Mouse (Mus musculus) thymus, adult 2 months (tissue): ENCODE results near the gene Lrrc17. TPM values are rescaled to one million over a fixed set of nuclear protein-coding genes. Genes with fewer than 3 reads are reported as not detected.

ENCODE experiments used
- DNase-seq: peaks from one replicate; pipeline ENCODE4 v3.0.0; 2021
- H3K27ac ChIP-seq: fragments of 200-500 bp; 2 replicates; pipeline ENCODE4 v1.5.1; 2012; ENCODE audit warnings: low read length, control low read depth; ENCODE audit not compliant: control insufficient read depth, insufficient read depth
- H3K27me3 ChIP-seq: fragments of 200-500 bp; 2 replicates; pipeline ENCODE4 v1.6.1; 2012; ENCODE audit warnings: mild to moderate bottlenecking, low read length, moderate library complexity, mixed read lengths; ENCODE audit not compliant: control insufficient read depth, insufficient read depth
- H3K36me3 ChIP-seq: fragments of 200-500 bp; 2 replicates; pipeline ENCODE4 v1.6.1; 2012; ENCODE audit warnings: mild to moderate bottlenecking, low read length, moderate library complexity; ENCODE audit not compliant: control insufficient read depth, insufficient read depth
- H3K4me1 ChIP-seq: fragments of 200-500 bp; replicated peaks from 2 replicates; pipeline ENCODE4 v1.6.1; 2012; ENCODE audit warnings: low read length; ENCODE audit not compliant: control insufficient read depth, insufficient read depth
- H3K4me3 ChIP-seq: fragments of 200-500 bp; 2 replicates; pipeline ENCODE4 v1.5.1; 2012; ENCODE audit warnings: mild to moderate bottlenecking, low read length, control low read depth, moderate library complexity; ENCODE audit not compliant: control insufficient read depth, insufficient read depth
- CTCF ChIP-seq: fragments of 200-500 bp; IDR thresholded peaks from 2 replicates; pipeline ENCODE4 v1.5.1; 2012; ENCODE audit warnings: mild to moderate bottlenecking, control low read depth, low read length, moderate library complexity, borderline replicate concordance; ENCODE audit not compliant: control insufficient read depth, poor library complexity, insufficient read depth; ENCODE audit errors: extremely low read depth
- POLR2A ChIP-seq: fragments of 200-500 bp; IDR thresholded peaks from 2 replicates; pipeline ENCODE4 v1.6.1; 2012; ENCODE audit warnings: mild to moderate bottlenecking, low read length, control low read depth, moderate library complexity; ENCODE audit not compliant: control insufficient read depth, poor library complexity, insufficient read depth; ENCODE audit errors: extremely low read depth
- WGBS: fragments of 180-500 bp; shearing (Covaris S2); methylation state at CpG from one replicate; pipeline ENCODE4 v1.1.7; 2018; 5-methylcytosine and 5-hydroxymethylcytosine counted together
- polyA plus RNA-seq: library from polyadenylated mRNA; depleted of rRNA; stranded (reverse); fragments of >200 nt; gene quantifications from 2 replicates; pipeline ENCODE4 v1.2.3, GENCODE M21; 2012

The Lrrc17 gene
- polyA plus RNA-seq, 1 experiment, result 2.0 TPM

GRCm38 (mm10) chr5:21529110-21529720 is 14.1 kb upstream of the Lrrc17 start:
- 81% methylated on average over 8 of the region's 8 CpGs for WGBS
- no peak overlapping the region for H3K27ac ChIP-seq

GRCm38 (mm10) chr5:21532126-21532525 is 11.2 kb upstream of the Lrrc17 start:
- H3K36me3 ChIP-seq, result no peaks in the 10 kb centered on the region
- H3K27ac ChIP-seq, result no peak overlapping the region
- no peaks in the 10 kb centered on the region for H3K27me3 ChIP-seq
- TF ChIP-seq POLR2A (no peak), CTCF (no peak)
- no peak overlapping the region for H3K4me3 ChIP-seq
- 95% methylated on average over 2 of the region's 2 CpGs for WGBS
- no peaks in the 10 kb centered on the region for H3K4me1 ChIP-seq
- DNase-seq, result no peak

More at GRCm38 (mm10) chr5:21529110-21529720, 14.1 kb upstream of the Lrrc17 start:
- Histone ChIP-seq H3K27me3 (no peaks in the 10 kb centered on the region), H3K4me1 (no peaks in the 10 kb centered on the region), H3K36me3 (no peaks in the 10 kb centered on the region), H3K4me3 (no peak overlapping the region)
- DNase-seq, result no peak
- TF ChIP-seq POLR2A, result no peak
- no peak for TF ChIP-seq CTCF

GRCm38 (mm10) chr5:21532921-21533320 is 10.4 kb upstream of the Lrrc17 start:
- no peaks in the 10 kb centered on the region for H3K4me1 ChIP-seq
- no peaks in the 10 kb centered on the region for H3K36me3 ChIP-seq
- H3K27ac ChIP-seq, result no peak overlapping the region
- H3K4me3 ChIP-seq, result no peak overlapping the region
- DNase-seq, result no peak
- H3K27me3 ChIP-seq, result no peaks in the 10 kb centered on the region
- 90% methylated on average over 5 of the region's 5 CpGs for WGBS
- TF ChIP-seq CTCF (no peak), POLR2A (no peak)

- no peak for TF ChIP-seq POLR2A
- no peak for TF ChIP-seq CTCF
- no peak overlapping the region for H3K27ac ChIP-seq
- 87% methylated on average over 4 of the region's 4 CpGs for WGBS
- H3K4me3 ChIP-seq, result no peak overlapping the region
- H3K4me1 ChIP-seq, result no peaks in the 10 kb centered on the region
- no peaks in the 10 kb centered on the region for H3K36me3 ChIP-seq
- no peak for DNase-seq
- no peaks in the 10 kb centered on the region for H3K27me3 ChIP-seq
Observed at GRCm38 (mm10) chr5:21542226-21542625, 1.1 kb upstream of the Lrrc17 start.

- no peak for DNase-seq
- H3K27me3 ChIP-seq, result no peaks in the 10 kb centered on the region
- H3K36me3 ChIP-seq, result no peaks in the 10 kb centered on the region
- H3K27ac ChIP-seq, result no peak overlapping the region
- no peak overlapping the region for H3K4me3 ChIP-seq
- TF ChIP-seq CTCF (no peak), POLR2A (no peak)
- WGBS, result 82% methylated on average over 3 of the region's 3 CpGs
- H3K4me1 ChIP-seq, result no peaks in the 10 kb centered on the region
Observed at GRCm38 (mm10) chr5:21544821-21545220, 1.5 kb downstream of the Lrrc17 start.

- no peak for DNase-seq
- no peak overlapping the region for H3K27ac ChIP-seq
- H3K27me3 ChIP-seq, result no peaks in the 10 kb centered on the region
- TF ChIP-seq POLR2A, result no peak
- no peak for TF ChIP-seq CTCF
- no peaks in the 10 kb centered on the region for H3K36me3 ChIP-seq
- no peak overlapping the region for H3K4me3 ChIP-seq
- no peaks in the 10 kb centered on the region for H3K4me1 ChIP-seq
Observed at GRCm38 (mm10) chr5:21545227-21545626, 1.9 kb downstream of the Lrrc17 start.

GRCm38 (mm10) chr5:21545786-21546185 is 2.4 kb downstream of the Lrrc17 start:
- no peak overlapping the region for H3K27ac ChIP-seq
- no peak for DNase-seq
- no peaks in the 10 kb centered on the region for H3K27me3 ChIP-seq
- TF ChIP-seq POLR2A, result no peak
- no peak for TF ChIP-seq CTCF
- no peaks in the 10 kb centered on the region for H3K36me3 ChIP-seq
- no peak overlapping the region for H3K4me3 ChIP-seq
- 95% methylated on average over 4 of the region's 4 CpGs for whole genome bisulfite sequencing
- H3K4me1 ChIP-seq, result no peaks in the 10 kb centered on the region
